Mouse (Mus musculus) 3T3-L1 (cell line): ENCODE results near the gene Ttc7b.
A peak's percentile ranks its signal among the peaks of the same experiment; 100 is the strongest.

Experiments
- DNase-seq: peaks from one replicate; pipeline ENCODE4 v3.0.0-alpha.2; 2015; ENCODE audit warnings: low read depth, low spot score

The Ttc7b gene

DNA sequence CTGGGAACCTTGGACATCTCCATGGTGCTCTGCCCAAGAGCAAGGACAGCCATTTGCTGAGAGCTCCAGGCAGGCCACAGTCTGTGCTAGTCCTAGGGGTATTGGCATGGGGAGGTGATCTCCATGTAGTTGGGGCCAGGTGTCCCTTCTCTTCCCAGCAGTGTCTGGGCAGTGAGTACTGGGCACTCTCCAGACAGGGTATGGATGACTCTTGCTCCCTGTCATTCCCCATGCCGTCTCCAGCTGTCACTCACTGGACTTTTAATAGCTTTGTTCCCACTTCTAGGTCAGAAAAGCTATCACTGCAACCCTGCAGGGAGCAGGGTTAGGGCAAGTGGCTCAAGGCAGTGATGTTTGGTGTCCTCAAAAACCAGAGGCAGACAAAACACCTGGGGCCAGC, 214.3 kb downstream of the Ttc7b start:
- no peak for DNase-seq

DNA sequence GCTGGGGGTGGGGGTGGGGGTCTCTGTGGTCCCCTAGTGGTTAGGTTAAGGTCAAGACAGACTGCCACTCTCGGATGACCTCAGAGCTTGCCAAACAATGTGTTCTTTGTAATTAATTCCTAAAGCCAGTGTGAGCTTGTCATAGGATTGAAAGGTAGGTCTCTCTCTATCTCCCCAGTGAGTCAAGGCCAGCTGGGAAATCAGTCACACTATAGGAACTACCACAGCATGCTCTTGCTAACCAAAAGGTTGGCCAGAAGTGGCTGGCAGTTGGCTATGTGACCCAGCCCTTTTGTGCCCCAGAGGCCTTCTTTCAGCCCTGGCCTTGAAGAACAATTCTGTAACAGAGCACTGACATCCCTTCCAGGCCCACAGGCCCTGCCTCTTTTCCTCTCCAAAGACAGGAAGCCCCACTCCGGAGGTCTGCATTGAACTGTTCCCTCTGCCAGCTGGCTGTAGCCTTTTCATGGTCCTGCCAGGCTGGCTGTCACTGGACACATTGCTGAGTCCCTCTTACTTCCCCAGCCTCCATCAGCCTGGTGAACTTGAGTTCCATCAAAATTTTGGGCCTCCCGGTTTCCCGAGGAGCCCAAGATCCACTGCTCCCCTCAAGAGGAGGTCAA, 215.5 kb downstream of the Ttc7b start:
- DNase-seq, result no peak

DNA sequence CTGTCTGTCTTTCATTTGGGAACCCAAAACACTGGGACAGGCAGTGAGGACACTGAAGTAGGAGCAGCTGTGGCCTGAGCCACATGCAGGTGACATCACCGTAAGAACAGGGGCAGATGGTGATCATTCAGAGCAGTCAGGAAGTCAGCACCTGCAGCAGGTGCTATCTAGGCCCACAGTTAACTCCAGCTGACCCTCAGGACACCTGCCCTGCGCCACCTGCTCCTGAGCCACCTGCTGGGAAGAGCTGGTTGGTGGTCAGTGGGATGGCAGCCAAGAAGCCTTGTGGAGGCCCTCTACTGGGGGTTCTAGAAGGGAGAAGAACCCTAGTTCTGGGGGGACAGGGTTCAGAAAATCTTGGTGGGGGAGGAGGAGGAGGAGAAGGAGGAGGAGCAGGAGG, 216.3 kb downstream of the Ttc7b start:
- DNase-seq, result no peak

DNA sequence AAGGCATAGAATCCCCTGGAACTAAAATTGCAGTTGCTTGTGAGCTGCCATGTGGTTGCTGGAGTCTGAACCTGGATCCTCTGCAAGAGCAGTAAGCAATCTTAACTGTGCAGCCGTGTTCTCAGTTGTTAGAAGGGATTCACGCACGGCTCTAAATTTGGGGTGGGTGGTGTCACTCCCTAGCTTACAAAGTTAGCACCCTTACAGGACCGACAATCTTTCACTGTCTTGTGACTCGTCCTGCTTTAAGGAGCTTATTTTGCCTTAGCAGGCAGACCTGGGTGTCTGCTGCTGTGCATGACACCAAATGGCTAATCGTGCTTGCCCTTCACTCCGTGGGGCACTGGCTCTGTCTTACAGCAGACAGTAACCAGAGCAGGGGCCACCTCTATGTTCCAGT, 217.5 kb downstream of the Ttc7b start:
- no peak for DNase-seq

DNA sequence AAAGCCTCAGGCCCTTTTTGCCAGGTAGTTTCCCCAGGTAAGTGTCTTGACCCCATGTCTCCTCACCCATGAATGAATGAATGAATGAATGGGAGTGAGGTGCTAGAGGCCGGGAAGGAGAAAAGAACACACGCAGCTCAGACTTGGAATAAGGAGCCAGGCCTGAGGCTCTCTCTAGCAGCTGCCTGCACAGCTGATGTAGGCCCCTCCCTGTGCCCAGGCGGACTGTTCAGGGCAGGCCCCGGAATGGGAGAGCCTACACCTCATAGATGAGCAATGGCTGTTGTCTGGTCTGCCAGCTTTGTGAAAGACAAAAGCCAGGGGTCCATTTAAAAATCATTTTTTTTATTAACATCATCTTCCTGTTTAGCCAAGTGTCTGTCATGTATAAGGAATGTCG, 220.2 kb downstream of the Ttc7b start:
- DNase-seq, result no peak

DNA sequence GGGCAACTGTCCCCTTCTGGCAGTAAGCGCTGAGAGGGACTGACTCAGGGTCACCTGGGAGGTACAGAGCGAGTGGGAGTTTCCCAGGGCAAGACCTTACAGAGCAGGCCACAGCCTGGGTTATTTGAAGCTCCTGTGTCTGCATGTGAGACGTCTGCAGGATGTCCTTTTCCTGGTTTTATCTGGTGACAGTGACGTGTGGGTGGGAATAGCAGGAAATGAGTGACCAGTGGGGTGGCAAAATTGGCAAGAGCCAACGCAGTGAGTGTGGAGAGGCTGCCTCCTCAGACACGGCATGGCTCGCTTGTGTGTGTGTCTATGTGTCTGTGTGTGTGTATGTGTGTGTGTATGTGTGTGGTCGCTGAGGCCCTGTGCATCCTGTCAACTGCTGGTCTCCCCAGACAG, 221.3 kb downstream of the Ttc7b start:
- no peak for DNase-seq

DNA sequence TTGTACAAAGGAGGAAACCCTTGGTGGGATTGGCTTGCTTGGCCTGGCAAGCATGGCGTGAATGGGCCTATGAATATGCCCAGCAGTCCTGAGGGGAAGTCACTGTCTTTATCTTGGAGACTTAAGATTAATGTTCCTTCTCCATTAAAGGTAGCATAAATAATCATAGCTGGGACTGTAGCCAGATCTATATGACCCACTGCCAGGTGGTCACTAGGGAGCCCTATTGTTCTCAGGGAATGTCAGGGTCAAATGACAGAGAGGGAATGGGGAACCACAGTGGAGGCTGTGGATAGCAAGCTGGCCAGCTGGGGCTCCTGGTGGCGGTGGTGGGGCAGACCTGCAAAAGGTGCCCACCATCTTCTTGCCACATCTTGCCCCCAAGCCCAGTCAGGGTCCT, 221.8 kb downstream of the Ttc7b start:
- no peak for DNase-seq

DNA sequence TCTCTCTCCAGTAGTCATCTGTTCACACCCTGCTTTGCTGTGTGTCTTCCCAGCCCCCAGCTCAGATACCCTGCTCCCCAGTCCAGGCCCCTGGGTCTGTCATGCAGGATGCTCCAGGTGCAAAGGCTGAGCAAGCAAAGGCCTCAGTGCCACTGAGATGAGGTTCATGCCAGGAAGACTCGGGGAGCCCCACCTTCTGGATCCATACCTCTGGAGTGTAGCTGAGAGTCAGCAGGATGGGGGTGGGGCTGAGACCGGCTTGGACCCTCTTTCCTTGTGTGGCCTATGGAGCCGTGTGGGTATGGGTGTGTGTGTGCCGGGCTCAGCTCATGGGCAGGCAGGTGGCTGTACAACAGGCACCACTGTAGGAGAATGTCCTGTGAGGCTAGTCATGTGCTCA, 222.7 kb downstream of the Ttc7b start:
- DNase-seq, result no peak

DNA sequence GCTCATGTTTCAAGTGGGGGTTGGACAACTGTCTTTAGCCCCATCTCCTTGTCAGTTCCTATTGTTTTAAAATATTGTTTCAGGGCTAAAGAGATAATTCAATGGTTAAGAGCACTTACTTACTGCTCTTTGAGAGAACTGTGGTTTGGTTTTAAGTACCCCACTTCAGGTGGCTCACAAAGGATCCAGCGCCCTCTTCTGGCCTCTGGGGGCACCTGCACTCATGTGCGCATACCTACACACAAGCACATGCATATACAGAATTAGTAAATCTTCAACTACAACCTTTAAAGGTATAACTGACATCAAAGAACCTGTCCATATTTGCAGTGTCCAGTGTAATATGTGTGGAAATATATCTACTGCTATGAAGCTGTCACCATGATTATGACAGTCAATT, 226.2 kb downstream of the Ttc7b start:
- DNase-seq, result no peak

DNA sequence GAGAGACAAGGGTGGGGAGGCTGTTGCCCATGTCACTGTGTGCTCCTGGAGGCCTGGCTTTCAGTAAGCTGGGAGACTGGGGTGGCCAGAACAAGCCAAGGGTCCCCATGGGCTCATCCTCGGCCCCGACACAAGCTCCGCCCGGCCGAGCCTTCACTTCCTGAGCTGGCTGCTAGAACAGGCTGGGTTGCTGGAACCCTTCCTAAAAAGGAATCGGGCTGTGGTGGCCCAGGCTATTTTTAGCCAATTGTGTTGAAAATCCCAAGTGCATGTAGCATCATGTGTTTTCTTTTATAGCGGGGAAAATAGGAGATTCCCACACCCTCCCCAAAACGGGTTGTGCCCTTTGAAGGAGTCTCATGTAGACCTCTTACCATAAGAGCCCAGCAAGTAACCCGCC, 226.7 kb downstream of the Ttc7b start:
- DNase-seq, result peak; percentile 41

DNA sequence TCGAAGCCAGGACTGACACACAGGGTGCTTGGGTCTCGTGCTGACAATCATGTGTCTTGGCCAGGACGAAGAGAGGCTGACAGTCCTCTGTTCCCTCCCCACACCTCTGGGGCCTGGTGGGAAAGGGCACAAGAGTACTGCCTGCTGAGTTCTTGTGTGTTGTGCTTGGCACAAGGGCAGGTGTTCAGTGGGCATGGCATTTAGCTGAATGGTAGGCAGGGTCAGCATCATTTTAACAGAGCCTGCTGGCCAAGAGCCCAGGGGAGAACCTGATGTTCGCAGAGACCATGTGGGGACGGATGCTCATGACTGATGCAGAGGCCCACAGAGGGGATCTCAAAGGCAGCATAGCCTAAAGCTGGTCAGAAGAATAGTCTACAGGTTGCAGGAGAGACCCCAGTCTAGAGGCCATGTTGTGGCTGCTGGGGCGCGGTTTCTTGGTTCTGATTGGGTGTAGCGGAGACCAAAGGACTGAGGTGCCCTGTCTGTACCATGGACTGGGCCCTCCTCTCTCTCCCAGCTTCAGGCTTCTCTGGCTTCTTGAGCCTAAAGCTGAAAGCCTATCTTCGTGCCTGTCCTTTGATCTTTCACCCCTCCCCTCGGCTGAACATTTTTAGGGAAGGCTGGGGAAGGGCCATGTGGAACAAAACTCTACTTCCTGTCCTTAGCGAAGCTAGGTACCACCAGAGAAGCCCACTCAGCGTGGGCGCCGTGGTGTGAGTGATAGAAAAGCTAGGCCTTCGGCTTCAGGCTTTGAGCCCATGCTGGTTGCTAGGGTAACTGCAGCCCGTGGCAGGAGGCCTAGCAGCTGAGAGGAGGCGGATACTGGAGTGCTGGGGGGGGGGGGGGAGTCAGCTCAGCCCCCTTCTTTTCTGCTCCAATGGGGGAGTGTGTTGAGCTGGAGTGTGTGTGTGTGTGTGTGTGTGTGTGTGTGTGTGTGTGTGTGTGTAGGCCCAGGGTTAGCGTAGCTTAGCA, 229.6 kb downstream of the Ttc7b start:
- DNase-seq, result no peak

DNA sequence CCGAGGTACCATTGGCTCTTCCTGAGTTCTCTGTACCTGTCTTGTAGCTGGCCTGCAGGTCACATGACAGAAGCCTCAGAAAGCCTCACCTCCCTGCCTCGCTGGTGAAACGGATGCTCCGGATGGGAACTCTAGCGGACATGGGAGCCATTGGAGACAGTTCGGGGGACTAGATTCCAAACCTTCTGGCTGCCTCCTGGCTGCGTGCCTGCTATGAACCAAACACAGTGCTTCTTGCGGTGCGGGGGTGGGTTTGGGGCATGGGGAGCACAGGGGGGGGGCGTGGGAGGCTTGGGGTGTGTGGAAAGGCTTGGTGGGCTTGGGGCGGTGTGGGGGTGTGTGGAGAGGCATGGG, 230.5 kb downstream of the Ttc7b start:
- DNase-seq, result no peak

DNA sequence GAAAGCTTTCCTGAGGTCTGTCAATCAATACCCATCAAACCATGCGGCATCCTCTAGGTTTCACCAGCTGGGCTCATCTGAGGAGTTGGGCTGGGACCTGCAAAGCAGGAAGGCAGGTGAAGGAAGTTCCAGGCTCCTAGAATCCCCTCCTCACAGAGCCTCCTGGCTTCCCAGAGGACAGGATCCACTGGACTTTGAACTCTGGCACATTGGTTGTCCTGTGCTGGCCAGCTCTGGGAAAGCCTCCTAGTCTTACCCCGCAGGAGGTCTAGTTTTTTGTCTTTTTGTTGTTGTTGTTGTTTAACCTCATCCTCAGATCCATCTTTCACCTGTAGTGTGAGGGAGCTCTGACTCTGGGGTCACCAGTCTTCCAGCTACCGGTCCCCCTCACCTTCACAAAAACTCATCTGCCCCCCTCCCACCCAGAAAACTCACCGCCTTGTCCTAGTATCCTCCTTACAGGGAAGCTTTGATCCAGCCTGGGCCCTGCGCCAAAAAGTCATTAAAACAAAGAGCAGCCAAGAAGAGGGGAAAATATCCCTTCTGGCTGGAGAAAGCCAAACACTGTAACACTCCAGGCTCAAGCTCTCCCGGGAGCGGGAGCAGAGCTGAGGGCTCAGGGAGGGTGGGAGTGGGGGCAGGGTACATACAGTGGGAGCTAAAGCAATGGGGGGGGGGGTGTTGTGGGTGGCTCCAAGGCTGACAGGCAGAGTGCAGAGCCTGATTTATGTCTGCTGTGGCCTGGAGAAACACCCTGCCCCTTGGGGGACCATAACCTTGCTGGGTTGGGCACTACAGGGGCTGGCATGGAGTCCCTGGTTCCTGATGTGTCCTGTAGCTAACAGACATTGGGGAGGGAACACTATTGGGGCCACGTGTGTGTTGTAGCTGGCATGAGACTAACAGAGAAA, 231.1 kb downstream of the Ttc7b start:
- peak; percentile 74 for DNase-seq

DNA sequence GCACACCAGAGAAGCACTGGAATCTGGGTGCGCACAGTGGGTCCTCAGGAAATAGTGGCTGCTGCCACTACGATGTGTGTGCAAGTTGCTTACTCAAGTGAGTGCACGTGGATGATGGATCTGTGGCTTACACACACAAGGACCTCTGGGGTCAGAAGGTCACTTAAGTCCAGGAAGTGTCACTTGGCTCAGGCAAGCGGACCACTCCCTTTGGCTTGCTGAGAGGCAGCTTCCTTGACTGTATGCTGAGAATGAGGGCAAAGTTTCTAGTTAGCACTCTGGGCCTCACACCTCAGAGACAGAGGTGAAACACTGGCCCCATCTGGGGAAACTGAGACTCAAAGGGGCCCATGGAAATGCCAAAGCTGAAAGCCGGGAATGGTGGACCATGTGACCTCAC, 232.6 kb downstream of the Ttc7b start:
- no peak for DNase-seq

DNA sequence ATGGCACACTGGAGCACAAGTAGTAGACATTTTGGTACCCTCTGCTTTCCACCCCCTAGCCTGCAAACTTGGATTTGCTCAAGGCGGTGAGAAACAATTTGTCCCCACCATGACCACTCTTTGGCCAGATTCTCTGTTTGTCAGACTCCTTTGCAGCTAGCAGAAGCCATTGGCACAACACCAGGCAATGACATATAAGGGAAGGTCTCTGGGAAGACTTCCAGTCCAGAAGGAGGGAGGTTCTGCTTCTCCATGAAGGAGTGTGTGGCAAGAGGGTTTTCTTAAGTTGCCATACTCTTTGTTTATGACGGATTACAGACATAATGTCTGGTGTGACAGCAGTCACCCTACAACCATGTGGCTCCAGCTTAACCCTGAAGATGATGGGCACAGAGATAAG, 233.1 kb downstream of the Ttc7b start:
- no peak for DNase-seq

DNA sequence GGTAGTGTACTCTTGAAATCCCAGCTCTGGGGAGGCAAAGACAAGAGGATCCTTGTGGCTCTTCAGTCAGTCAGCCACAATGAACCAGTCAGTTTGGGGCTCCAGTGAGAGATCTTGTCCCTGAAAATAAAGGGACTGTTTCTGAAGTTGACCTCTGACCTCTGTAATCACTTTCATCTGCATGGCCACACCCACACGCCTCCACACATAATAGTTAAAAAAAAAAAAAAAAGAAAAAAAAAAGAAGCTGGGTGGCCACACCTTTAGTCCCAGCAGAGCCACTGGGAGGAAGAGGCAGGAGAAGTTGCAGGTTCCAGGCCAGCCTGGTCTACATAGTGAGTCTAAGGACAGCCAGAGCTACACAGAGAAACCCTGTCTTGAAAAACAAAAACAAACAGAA, 237.3 kb downstream of the Ttc7b start:
- no peak for DNase-seq

DNA sequence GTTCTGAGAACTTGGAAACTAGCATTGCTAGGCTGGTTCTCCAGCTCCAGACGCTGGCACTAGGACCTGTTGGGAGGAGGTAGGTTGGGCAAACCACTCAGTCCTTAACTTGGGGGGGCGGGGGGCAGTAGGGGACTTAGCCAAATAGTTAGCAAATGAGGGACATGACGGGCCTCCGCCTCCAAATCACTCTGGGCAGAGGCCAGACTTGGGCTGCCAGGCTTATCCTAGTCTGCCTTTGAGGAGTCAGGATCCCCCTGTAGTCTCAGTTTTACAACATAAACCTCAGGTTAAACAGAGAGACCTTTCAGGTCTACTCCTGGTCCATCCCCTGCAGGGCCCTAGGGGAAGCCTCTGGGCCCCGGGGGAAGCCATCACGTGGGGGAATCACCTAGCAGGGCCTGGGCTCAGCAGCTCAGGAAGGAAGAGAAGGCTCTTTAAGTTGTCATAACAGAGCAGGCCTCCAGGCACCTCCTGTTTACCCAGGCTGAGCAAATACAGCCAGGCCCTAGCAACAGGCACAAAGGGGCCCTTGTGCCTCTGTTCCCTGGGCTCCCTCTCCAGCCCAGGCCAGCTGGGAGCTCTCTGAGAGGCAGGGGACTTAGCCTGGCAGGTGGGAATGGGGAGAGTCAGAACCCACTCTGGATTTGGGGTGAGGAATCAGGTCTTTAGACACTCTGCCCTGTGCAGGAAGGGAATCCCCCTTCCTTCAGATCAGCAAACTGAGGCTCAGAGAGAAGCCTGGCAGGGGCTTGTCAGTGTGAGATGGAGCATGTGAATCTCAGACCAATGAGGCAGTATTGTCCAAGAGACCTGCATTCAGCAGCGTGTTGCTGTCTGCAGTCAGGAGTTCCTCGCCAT, 238.4 kb downstream of the Ttc7b start:
- no peak for DNase-seq

DNA sequence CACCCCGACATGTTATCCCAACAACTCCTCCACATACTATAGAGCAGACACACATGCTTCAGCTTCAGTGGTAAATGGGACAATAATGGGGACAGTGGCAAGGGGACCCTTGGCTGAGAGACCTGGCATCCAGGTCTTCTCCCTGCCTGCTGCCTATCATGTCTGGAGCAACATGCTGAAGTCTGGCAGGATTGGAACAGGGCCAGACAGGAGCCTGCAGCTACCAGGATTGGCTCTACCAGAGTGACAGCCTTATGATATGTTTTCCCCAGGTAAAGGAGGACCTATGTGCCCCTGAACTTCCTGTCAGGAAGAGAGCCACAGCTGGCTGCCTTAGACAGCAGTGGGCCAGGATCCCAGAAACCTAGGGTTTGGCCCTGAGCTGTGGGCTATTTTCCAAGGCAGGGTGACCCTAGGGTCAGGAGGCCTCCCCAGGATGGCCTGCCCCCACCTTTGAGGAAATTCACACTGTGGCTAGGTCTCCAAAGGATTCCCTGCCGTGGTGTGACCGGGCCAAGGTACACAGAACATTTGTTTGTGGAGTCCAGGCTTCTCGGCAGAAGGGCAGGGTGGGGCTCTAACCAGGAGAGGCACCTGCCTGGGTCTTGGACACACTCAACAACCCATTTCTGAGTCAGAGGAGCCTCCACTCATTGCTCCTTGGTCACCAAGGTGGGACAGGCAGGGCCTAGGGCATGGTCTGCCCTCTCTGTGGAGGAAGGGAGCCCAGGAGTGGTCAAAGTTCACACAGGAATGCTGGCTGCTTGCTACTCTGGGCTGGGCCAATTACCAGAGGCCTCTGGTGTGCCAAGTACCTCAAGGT, 239.4 kb downstream of the Ttc7b start:
- peak; percentile 38 for DNase-seq

DNA sequence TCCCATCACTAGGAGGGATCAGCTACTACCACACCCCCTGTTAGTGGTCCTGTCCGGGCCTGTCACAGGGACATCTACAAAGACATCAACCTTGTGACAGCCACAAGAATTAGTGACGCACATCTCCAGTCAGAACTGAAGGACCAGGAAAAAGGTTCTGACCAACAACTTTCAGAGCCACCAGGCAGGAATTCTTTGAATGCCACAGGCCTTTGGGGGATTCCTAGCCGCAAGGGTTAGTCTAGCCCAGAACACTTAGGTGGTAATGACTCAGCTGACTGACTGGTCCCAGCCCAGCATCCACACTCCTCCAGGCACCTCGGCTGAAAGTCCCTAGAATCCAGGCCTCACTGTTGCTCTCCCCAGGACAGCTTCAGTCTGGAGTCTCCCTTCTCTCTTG, 240.7 kb downstream of the Ttc7b start:
- peak; percentile 96 for DNase-seq

DNA sequence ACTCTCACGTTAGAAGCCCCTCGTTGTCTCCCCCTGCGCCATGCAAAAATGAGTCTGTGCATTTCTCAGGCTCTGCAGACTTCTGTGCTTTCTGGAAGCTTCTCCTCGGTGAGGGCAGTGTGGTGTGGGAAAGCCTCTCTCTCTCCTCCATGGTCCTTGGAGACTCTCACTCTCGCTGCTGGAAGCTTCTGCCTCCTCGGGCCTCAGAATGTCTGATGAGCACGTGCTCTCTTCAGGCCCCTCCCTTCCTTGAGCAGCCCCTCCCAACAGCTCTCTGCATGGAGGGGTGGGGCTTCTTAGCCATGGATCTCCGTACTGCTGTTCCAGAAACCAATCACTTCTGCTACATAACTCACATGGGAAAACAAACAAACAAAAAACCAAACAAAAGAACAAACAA, 242.3 kb downstream of the Ttc7b start:
- DNase-seq, result no peak
